Mouse (Mus musculus): ENCODE results near the gene Gm7694.

Gm7694 gene

DNA sequence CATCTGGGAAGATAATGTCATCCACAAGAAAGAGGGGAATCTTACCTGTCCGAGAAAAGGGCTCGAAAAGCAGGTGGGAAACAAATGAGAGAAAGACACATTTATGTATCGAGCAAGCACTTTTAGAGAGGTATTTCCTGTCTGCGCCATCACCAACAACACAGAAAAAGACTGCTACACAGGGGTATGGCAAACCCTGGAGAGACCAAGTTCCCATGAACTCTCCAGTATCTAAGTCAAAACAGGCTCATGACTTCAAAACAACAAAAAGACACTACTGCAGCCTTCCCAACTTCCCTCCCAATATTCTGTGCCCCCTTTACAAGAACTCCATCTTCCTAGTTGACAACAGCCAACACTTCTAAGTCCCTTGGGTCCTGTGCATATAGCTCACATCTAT, at the start of gene Gm7694:
Gm7694 (minus strand) TSS at position 101 of the 400 bp plus-strand sequence.
- DNase-seq = no peak

DNA sequence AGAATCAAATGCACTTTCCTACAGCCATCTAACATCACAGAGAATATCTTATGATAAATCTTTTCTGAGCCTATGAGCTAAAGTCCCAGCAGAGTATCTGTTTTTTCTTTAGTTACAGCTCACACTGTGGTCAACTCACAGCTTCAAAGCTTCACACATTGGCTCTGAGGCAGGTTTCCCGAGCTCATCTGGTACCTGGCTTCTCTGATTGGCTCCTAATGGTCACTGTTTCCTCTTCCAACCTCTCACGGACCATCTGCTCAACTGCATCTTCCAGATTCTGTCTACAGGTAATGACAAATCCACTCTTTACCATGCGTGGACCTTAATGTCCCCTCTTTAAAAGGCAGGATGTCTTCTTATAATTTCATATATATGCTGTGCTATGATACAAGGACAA, 47.2 kb upstream of the Gm7694 start:
- no peak for DNase-seq

DNA sequence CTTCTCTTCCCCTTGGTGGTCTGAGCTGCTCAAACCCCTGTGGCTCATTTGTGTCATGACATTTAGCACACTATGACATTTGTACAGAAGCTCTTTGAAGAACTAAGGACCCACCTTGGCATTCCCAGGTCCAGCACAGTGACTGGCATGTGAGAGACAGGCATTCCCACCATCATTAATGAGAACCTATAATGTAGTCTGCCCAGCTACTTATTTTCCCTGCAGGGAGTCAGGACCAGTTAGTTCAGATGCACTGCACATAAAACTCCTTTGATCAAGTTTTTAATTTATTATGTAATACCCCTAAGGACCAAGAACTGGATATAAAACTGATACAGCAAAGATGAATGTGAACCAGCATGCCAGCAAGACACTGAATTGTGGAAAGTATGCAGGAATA, 44.9 kb upstream of the Gm7694 start:
- no peak for DNase-seq

DNA sequence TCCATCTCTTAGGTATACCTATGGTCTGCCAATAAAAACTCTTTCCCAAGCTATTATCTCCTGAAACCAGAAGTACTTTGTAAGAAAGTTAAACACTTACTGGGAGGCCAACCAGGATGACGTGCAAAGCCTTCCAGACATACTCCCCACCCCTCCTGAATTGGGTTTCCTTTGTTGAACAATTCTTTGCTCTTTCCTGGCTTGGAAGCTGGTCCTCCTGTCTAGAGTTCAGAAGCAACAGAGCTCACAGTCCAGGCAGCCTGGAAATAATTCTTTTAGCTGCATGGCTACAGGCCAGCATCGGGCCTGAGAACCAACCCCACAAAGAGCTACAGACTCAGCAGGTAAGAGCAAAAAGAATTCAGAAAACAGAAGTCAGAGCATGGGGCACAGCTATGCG, 40.1 kb upstream of the Gm7694 start:
- no peak for DNase-seq

GRCm38 (mm10) chr1:170343906-170344305, 37.8 kb upstream of the Gm7694 start:
- no peak for DNase-seq

- peak; percentile 69 for DNase-seq
Measured at GRCm38 (mm10) chr1:170343081-170343480, 36.9 kb upstream of the Gm7694 start.

DNA sequence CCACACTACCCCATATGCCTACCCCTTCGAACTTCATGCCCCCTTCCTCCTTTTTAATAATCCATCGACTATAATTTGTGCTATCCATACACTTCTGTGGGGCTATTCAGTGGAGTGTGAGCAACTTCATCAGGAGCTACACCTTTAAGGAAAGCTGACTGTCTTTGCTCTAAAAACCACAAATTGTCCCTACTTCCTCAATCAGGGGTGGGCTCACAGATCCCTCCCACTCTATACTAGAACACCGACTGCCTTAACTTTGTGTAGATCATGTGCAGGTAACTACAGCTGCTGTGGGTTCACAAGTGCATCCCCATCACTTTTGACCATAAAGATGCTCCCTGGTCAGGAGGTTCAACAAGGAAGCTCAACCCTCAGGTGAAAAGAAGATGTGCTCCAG, 33.8 kb upstream of the Gm7694 start:
- DNase-seq = no peak

- no peak for DNase-seq
Measured at GRCm38 (mm10) chr1:170332775-170333174, 26.6 kb upstream of the Gm7694 start.

DNA sequence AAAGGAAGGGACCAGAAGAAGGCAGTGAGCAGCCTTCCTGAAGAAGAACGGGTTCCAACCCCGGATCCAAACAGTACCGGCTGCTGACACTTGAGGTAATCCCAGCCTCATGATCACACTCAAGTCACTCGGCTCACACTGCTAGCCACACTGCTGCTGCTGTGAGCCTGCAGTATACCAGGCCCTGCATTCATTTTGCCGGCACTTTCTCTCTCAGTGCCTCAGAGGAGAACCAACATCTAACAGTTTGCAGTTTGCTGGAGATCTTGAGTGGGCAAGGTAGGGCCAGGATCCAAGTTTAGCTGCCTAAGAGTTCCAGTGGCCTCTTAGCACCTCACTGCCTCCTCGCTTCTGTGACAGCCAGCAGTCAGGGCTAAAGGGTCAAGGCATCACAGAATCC, 25.8 kb upstream of the Gm7694 start:
- no peak for DNase-seq

- no peak for DNase-seq
Measured at GRCm38 (mm10) chr1:170325277-170325676, 19.1 kb upstream of the Gm7694 start.

DNA sequence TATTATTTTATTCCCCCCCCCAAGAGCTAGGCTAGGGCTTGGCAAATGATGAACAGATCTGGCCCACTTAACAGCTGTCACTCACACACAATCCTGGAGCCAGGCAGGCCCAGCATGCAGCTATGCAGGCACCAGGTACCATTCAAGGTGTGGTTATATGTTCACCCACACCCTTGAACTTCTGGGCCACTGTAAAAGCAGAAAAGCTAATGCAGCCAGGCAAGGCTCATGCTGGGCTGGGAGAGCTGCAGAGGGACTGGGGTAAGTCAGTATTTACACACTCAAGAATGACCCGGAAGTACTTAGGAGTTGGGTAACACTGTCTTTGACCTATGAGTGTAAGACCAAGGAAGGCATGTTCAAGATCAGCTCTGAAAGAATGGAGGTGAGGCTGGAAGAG, 18.2 kb upstream of the Gm7694 start:
- no peak for DNase-seq

DNA sequence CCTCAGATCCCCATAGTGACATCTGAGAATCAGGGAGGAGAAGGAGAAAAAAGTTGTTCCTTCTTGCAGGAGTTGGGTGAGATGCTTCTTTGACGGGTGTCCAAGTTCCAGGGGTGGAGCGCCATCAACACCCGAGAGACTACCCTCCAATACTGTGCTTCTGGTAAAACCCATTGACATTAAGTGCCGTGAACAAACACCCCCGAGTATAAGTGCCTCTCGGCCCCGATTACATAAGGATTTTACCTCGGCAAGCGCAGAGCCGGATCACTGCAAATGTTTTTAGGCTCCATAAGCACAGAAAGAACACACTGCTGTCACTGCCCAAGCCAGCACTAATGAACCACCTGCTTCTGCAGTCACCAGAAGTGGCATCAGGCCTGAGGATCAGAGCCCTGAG, 16.9 kb upstream of the Gm7694 start:
- DNase-seq = no peak

DNA sequence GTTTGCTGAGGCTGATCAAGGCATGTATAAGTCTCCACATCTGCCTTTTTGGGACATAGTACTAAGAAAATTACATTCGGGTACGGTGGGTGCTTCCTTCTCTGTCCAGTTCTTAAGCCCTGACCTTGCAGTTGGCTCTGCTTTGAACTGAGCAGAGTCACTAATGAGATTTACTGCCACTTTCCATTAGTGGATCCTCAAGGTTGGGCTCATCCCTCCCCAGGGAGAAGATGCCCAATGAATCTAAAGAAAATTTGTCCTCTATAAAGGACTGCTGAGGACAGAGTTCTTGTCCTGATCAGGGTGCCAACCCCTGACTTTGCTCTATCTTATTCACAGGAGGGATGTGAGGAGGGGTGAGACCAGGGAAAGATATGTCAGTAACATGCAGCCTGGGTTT, 15.9 kb upstream of the Gm7694 start:
- no peak for DNase-seq

DNA sequence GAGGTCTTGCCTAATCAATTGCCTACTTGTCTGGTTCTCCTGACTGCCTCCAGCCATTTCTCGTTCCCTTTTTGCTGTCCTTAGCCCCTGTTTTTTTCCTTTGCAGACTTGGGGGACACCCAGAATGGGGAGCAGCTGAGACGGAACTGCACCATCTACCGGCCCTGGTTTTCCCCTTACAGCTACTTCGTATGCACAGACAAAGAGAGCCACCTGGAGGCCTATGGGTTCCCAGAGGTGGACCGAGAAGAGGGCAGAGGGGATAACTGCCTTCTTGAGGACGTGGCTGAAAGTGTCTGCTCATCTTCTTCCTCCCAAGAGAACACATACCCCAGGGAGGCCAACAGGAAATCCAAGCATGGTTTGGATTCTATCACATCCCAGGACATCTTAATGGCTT, 5.3 kb upstream of the Gm7694 start:
- no peak for DNase-seq

DNA sequence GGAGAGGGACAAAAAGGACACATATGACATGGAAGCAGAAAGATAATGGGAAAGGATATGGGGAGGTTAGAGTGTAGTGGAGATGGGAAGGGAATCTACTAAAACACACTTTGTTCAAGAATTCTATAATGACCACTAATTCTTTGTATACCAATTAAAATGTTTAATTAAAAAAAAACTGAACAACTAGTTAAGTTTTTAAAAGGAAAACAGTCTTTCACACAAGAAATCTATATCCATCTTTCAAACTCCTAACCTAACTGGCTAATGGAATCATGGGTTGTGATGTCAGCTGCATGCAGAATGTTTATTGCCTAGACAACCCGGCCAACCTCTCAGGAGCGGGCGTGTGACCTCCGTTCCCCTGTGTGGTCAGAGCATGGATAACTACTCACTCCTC, 2.4 kb upstream of the Gm7694 start, which contains the start of gene Spata46:
Spata46 (plus strand) TSS at position 301 of the 400 bp plus-strand sequence.
- DNase-seq = no peak

GRCm38 (mm10) chr1:170305002-170305401, 1.1 kb downstream of the Gm7694 start:
- no peak for DNase-seq

- peak; percentile 55 for DNase-seq
Measured at GRCm38 (mm10) chr1:170303103-170303502, 3.0 kb downstream of the Gm7694 start.

GRCm38 (mm10) chr1:170302456-170302855, 3.7 kb downstream of the Gm7694 start:
- DNase-seq = no peak

- DNase-seq = peak; percentile 10
Measured at GRCm38 (mm10) chr1:170301686-170302085, 4.4 kb downstream of the Gm7694 start.

- no peak for DNase-seq
Measured at GRCm38 (mm10) chr1:170299496-170299895, 6.6 kb downstream of the Gm7694 start.

DNA sequence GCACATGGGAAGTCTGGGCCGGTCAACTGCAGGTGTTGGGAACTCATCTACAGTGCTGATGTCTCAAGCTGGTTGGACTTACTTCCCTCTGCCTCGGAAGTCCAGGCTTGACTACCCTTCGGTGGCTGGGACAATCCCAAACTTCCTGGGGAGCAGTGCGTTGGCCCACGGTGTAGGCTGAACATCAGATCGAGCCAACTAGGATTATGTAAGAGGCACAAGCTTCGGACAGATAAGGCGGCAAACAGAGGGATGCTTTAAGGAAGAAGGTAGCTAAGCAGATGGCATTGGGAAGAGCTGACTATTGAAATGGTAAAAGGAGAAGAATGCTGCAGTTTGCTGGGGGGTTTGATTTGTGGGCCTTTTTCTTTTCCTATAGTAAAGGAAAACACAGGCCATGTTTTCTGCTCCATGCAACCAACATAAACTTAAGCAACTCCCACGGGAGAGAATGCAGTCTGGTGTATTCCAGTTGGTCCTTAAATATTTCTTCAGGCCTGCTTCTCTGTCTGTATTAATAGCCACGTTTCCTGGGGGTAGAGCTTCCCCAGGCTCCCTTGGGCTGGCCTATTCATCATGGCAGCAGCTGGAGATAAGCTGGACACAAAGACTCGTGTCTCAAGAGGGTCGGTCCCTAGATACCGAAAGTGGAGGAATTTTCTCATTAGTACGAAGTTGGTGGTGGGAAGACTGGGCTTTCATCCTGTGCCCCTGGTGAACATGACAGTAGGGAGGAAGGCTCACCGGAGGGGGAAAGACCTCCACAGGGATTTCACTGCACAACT, 11.2 kb downstream of the Gm7694 start:
- DNase-seq = no peak

DNA sequence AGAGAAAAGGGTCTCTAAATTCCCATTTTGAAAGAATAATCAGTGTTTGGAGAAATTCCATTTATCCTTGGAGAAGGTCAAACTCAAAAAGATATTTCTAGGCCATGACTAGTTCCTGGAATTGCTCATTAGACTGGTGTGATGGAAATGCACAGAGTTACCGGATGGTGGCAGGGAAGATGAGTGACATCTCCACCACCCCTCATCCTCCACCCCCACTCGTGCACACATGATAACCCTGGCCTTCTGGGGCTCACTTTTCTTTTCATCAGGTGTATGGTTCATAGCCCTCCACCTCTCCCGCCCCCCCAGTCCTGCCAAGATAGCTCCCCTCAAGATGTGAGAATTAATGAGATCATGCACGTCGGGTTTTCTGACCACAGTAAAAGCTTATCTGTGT, 12.9 kb downstream of the Gm7694 start:
- no peak for DNase-seq

- peak; percentile 84 for DNase-seq
Measured at GRCm38 (mm10) chr1:170292239-170292951, 13.7 kb downstream of the Gm7694 start.

GRCm38 (mm10) chr1:170282415-170283129, 23.6 kb downstream of the Gm7694 start:
- no peak for DNase-seq
